Mouse (Mus musculus) bone marrow macrophage, adult 2 months (primary cell): ENCODE results near the gene Oat.

Experiments
- CTCF ChIP-seq: IDR thresholded peaks from 2 replicates; pipeline ENCODE4 v1.5.1; 2012; ENCODE audit warnings: low read depth, mild to moderate bottlenecking, low read length, moderate library complexity
- POLR2A ChIP-seq: IDR thresholded peaks from 2 replicates; pipeline ENCODE4 v1.6.1; 2012; ENCODE audit warnings: mild to moderate bottlenecking, low read depth, low read length, borderline replicate concordance

DNA sequence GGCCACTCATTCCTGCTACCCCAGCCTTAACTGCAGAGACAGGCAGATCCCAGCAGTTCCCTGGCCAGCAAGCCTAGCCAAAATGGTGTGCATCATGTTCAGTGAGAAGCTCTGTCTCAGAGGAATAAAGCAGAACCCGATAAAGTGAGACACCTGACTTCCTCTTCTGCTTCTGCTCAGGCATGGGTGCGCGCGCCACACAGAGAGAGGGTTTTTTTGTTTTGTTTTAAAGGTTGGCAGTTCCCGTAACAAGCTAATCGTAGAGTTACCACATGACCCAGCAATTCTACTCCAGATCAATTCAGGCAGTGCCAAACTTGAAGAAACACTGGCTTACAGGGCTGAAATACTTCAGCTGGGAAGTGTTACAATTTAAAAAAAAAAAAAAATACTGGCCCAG, 7.4 kb downstream of the Oat start:
- no peak for TF ChIP-seq CTCF
- TF ChIP-seq POLR2A, result no peak
